Mouse (Mus musculus) spleen, adult 12 weeks (tissue): ENCODE results near the gene Mrpl58.

ENCODE experiments used
- DNase-seq: peaks from one replicate; pipeline ENCODE4 v3.0.0; 2022; ENCODE audit warnings: low spot score

The Mrpl58 gene

DNA sequence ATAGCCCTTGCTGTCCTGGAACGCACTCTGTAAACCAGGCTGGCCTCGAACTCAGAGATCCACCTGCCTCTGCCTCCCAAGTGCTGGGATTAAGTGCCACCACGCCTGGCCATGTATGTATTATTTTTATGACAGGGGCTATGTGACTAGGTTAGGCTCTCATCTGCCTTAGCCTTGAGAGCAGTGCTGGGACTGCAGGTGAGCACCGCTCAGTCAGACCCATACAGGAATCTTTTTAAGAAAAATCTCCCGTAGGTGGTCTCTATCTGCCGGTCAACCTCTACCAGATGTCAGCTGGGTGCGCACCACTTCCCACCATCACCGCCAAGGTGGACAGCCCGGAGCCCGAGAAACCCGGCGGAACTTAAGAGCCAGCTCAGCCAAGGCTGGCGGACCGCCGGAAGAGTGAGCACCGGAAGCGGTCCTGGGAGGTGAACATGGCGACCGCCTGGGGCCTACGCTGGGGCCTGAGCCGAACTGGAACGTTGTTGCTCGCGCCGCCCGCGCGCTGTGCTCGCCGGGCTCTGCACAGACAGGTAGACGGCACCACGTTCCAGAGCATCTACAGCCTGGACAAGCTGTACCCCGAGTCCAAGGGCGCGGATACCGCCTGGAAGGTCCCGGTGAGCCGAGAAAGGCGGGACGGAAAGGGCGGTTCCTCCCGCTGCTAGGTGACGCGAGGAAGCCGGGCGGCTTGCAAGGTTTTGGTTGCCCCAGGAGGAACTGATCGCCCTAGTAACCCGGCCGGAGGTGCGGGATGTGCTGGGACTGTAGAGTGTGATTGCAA is at the start of gene Mrpl58:
TSS of gene Mrpl58 (plus strand) at position 415 of the 787 bp plus-strand sequence.
- DNase-seq: peak; percentile 79

DNA sequence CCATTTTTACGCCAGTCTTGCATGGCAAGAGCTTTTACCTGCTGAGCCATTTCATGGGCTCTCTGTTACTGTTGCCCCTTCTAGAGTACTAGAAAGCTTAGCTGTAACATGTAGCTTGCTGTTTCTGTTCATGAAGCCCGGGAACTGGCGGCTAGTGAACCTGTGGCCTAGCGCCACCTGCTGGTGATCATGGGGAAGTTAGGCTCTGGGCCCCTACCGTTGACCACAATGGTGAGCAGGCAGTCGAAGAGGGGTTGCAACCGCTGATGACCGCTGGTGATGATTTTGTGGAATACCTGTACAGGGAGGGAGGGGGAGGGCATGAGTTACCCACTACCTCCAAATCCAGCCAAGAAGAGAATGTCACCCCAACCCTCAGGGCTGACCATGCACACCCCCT is 49.4 kb upstream of the Mrpl58 start:
- peak; percentile 48 for DNase-seq

DNA sequence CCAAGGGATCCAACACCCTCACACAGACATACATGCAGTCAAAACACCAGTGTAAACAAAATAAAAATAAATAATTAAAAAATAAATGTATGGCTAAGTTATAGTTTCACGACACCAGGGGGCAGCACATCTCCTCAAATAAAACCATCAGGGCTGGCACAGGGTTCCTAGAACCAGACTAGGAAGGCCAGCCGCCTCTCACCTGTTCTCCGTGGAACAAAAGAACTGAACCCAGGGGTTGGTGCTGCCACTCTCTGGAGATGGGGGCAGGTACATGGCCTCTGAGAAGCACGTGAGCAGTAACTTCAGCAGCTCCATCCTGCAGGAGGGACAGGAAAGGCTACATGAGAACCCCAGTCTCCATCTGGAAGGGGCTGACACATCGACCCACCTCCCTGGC is 45.1 kb upstream of the Mrpl58 start:
- DNase-seq: peak; percentile 43

DNA sequence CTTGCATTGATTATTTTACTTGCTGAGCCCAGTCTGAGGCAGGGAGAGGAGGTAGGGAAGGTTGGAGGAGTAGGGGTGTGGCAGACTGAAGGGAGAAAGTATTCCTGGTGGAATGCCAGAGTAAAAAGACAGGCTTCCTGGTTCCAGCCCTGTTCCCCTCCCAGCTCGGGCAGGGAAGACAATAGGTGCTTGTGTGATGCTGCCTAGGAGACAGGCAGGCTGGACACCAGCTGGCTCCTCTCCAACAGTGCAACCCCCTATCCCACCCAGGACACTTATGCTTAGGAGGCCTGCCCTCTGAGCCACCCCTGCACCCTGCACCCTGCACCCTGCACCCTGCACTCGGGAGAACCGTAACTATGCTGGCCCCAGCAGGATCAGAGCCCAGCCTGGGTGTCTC is 44.3 kb upstream of the Mrpl58 start:
- no peak for DNase-seq

DNA sequence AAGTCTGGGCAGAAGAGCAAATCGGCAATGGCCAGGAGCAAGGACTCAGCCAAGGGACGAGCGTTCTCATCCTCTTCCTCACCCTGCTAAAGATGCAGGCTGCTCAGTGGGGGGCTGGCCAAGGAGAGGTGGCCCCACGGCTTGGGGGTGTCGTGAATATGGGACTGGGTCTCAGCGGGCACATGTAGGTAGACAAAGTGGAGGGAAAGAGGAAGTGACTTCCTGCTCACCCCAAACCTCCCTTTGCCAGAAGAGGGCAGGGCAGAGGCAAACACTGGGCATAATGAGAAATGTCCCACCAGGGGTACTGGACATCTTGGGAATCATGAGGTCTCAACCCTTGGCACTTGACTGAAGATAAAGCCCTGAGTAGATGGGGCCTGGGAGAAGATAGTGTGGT is 43.8 kb upstream of the Mrpl58 start:
- no peak for DNase-seq

DNA sequence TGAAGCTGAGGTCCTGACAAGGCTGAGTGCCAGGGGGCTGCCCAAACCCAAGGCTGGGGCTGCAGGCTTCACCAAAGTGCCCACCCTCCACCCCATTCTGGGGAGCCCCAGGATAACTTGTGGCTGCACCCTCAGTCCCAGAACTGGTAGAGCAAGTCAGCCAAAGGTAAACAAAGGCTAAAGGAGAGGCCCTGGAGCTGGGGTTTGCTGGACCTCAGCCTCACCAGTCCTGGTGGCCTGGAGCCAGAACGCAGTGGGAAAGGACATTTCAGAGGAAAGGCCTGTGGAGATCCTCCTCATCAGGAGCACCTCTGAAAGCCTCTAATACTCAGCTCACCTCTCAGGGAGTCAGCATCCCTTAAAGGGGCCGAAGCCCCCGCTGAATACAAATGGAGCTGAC is 39.4 kb upstream of the Mrpl58 start:
- DNase-seq: no peak

DNA sequence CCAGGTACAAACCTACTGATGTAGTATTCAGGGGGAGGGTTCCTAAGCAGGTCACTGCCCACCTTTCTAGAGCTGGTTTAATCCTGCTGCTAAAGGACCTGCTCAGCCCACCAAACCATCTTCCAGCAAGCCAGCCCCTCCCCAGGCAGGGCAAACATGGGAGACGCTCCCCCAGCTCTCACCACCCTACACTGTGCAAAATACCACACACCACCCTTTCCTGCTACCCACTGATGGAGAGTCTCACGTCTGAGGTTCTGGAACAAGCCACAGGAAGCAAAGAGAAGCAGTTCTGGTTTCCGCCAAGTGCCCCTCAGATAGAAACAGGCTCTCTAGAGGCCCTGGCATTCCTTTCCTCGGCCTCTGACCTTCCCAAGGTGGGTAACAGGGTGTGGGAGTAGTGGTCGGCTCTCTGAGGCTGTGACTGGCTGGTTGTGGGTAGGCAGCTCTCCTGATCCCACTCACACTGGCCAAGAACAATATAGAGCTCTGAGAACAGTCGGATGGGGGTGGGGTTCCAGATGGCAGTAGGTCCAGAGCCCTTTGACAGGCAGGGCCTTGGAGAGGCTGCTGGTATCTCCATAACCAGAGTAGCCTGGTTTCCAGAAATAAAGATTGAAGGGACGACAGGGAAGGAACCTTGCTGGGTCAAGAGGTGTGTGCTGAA is 37.4 kb upstream of the Mrpl58 start:
- no peak for DNase-seq

DNA sequence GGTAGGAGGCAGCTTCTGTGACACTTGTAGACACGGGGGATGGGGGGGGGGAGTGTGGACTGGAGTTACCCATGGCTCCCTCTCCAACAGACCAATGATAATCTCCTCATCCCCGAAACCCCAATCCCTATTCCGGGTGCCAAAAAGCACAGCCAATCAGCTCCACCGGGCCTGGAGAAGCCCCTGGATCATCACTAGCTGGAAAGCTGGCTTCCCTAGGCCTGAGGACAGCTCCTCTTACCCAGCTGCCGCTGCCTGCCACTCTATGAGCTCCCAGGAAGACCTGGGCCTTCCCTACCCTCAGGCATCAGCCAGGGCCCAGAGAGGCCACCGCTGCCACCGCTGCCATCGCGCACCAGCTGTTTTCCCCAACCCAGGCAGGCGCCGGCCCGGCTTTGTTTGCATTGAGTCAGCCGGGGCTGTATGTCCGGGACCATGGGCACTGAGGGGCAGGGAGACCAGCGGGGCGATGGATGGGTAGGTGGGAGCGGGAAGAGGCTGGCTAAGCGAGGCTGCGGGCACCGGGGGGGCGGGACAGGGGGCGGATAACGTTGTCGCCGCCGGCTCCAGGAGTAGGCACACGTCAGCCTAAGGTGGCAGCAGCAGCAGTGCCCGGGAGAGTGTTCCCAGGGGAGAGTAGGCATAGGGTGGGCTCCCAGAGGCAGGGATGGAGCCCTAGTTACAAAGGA is 36.7 kb upstream of the Mrpl58 start:
- no peak for DNase-seq

DNA sequence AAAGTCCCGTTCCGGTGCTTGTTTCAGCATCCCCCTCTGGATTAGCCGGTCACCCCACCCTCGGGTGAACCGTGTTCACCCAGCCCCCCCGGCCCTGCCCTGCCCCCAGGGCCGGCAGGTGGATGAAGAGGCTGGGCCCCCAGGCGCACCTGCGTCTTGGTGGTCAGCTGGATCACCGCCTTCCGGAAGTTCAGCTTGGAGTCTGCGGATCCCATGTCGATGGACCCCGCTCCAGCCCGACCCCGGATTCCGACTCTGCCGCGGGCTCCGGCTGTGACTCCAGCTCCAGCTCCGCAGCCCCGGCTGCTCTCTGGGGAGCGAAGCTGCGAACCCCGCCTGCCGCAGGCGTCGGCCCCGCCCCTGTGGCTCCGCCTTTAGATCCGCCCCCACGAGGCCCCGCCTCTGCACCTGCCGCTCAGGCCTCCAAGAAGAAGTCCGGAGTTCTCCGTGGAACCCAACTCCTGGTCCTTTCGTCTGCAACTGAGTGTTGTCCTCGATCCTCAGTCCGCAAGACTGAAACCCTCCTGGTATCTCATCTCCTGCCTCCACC is 36.1 kb upstream of the Mrpl58 start, which contains the start of gene Hid1:
TSS of gene Hid1 (minus strand) at position 362 of the 550 bp plus-strand sequence.
- peak; percentile 66 for DNase-seq

DNA sequence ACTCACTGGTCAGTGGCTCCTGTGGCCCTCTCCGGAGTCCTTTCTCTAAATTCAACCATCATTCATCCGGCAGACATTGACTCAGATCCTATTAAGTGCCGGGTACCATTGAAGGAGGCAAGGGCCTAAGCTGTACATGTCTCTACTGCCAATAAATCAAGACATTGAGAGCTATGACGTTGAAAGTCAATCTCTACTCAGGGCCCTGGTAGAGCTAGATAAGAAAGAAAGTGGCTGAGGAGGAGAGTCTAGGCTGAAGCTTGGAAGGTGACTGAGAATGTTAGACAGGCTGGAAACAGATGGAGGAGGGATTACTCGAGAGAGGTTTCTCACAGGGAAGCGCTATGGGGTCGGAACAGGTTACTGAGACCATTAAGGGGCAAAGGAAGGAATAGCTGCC is 33.2 kb upstream of the Mrpl58 start:
- no peak for DNase-seq

DNA sequence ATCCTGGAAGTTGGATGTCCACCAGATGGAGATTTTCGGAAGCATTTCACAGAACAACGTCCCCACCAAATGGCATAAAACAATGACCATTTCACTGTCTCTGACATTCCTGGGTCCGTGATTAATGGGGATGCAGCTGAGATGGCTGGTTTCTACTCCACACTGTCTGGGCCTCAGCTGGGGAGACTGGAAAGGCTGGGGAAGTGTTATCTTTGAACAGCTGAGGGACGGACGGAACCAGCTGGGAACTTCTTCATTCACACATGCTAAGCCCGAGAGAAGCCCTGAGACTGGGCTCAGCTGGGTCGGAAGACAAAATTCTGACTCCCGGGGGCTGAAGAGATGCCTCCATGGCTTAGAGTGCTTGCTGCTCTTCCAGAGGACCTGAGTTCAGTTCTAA is 32.2 kb upstream of the Mrpl58 start:
- DNase-seq: no peak

DNA sequence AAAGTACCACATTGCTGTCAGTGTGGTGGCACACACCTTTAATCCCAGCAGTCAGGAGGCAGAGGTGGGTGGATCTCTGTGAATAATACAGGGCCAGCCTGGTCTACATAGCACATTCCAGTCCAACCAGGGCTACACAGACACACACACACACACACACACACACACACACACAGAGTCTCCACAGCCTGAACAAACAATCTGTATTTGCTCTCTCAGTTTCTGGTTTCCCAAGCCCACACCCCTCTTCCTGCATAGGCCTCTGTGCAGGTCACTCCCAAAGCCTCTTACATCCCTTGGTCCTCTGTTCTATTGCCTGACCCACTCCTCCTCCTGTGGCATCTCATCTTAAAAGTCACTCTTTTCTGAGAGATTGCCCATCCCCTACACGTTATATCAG is 31.5 kb upstream of the Mrpl58 start:
- DNase-seq: no peak

DNA sequence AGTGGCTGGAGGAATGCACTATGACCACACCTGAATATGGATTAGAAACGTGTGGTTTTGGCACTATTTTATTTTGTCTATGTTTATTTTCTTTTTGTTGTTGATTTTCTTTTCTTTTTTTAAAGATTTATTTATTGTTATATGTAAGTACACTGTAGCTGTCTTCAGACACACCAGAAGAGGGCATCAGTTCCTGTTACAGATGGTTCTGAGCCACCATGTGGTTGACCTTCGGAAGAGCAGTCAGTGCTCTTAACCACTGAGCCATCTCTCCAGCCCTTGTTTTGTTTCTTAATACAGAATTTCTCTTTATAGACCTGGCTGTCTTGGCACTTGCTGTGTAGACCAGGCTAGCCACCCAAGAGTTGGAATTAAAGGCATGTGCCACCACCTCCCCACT is 30.8 kb upstream of the Mrpl58 start:
- no peak for DNase-seq

DNA sequence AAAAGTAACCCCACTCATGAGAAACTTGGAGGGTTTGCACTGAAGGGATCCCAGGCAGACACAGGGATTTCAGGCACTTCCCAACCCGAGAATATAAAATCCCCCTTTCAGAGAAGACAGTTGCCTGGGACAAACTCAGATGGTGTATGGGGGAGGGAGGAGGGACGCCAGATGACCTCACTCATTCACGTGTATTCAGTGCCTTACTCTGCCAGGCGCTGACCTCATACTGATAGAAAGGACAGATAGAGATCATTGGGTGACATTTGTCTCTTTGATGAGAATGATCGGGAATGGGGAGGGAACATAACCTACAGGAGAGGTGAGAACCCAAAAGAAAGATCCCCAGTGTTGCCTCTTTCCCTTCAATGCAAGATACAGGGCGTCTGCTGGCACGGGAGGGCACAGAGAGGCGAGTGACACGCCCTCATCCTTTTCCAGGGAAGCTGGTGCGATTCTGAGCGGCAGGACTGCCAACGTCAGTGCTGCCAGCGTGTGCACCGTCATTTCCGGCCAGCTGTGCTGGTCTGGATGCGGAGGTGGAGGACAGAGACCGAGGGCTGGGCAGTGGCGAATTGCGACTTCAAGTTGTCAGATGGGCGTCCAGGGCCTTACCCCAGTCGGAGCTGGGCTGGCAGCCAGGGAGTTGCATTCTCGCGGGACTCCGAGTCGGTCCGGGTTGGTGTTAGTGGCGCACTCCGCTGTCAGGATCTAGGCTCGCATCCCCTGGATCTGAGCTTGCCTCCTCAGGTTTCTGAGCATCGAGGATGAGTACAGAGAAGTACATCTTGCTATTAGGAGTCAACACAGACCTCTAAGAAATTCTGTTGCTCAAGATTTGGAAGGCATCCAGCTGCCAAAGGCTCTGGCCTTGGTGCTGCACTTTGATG is 29.5 kb upstream of the Mrpl58 start:
- DNase-seq: no peak

DNA sequence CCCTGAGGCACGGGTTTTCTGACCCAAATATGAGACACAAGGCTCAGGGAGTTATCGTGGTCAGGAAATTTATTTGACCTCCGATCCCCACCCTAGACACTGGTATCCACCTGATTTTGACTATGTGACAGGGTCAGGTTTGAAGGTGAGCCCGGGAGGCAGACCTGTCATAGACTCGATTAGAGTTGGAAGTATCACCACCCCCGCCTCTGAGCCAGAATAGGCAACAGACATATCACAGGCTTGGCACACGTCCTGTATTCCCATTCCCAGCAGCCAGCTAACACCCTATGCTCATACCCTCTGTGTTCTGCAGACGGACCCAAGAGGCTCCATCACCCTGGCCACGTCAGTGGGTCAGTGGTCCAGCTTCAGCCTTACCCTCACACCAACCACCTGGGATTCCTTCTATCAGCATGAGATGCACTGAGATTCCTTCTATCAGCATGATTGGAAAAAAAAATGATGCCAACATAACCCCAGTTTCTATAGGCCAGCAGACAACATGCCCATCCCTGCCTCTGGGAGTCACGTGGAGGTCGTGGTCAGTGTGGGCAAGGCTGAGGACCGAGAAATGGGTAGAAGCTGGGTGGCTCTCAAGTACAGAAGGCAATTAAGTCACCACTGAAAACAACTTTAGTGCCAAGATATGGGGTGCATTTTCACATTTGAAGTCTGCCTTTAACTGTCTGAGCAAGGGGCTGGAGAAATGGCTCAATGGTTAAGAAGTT is 28.7 kb upstream of the Mrpl58 start:
- DNase-seq: no peak

DNA sequence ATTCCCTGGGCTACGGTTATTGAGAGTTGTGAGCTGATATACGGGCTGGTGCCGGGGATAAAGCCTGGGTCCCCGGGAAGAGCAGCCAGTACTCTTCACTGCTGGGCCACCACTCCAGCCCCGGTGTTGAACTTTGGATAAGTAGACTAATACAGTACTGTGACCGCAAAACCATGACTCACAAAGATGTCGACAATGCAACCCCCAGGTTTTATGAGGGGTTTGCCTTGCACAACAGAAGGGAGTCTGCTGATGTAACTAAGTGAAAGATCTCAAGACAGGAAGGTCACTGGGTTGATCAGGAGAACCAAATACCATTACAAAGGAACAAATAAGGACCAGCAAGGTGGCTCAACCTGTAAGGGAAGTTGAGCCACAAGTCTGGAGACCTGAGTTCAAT is 26.8 kb upstream of the Mrpl58 start:
- no peak for DNase-seq

DNA sequence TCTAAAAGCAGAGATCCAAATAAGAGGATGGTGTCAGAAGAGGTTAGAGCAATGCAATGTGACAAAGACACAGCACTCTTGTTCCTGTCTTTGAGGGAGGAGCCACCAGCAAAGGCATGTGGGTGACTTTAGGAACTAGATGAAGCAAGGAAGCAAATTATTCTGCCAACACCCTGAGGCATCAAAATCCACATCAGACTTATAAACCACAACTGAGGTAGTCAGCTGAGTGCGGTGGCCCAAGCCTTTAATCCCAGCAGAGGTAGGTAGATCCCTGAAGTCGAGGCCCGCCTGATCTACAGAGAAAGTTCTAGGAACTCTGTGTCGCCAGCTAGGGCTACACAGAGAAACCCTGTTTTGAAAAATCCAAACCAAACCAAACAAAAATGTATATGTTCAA is 26.3 kb upstream of the Mrpl58 start:
- DNase-seq: no peak

DNA sequence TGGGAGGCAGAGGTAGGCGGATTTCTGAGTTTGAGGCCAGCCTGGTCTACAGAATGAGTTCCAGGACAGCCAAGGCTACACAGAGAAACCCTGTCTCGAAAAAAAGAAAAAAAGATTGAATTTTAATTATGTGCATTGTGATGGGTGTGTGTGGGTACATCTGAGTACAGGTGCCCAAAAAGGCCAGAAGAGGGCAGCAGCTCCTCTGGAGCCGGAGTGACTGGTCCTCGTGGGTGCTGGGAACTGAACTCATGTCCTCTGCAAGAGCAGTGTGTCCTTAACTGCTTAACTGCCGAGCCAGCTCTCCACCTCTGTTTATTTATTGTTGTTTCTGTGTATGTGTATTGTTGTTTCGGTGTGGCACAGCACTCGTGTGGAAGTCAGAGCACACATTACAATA is 25.7 kb upstream of the Mrpl58 start:
- DNase-seq: no peak

DNA sequence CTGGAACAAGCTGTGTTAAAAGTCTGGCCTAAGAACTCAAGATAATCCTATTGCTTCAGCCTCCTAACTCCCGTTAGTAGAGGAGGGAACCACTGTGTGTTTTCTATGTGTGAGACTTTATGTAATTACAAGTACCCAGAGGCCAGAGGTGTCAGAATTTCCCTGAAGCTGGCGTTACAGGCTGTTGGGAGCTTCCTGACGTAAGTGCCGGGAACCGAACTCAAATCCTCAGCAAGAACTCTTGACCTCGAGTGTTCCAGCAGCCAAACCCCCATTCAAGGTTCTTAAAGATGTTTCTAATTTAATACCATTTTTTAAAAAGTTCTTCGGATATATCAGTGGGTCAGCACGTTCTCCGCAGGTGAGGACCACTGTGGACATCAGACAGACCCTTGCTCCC is 22.3 kb upstream of the Mrpl58 start:
- DNase-seq: no peak

DNA sequence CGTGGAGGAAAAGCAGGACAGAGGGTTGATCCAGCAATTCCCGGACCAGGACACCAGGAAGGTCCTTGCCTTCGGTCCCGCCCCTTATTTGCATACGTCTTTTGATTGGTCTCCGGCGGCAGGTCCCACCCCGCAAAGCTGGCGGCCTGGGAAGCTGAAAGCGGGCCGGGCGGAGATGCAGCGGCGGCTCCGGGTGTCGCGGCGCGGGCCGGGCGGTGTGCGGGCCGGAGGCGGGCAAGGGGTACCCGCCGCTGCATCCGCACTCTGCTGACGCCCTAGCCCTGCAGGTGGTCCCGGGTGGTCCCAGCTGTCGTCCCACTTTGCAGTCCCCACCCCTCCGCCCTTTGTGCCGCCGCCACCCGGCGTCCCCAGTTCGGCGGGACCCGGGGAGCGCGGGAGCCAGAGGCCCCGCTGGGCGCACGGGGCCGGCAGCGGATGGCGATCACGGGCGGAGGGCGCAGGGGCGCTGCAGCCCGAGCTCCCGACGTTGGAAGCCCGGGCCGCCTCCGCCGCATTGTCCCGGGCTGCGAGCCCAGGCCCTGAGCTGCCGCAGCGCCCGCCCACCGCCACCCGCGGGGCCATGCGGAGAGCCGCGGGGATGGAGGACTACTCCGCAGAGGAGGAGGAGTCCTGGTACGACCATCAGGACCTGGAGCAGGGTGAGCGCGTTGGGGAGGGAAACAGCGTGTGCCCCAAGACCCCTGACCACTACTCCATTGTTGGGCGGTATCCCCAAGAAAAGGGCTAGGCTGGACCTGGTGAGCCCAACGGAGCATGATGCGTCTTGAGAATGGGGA is 21.6 kb upstream of the Mrpl58 start, which contains the start of gene Cdr2l:
TSS of gene Cdr2l (plus strand) at position 174 of the 797 bp plus-strand sequence.
- no peak for DNase-seq
